Mouse (Mus musculus) kidney, adult 8-10 months (tissue): Measurements from ENCODE around the gene Dnajb6.
A peak's percentile ranks its signal among the peaks of the same experiment; 100 is the strongest.
"Not testable (repeated sequence)": the region's sequence is repeated elsewhere in the genome, so short reads cannot be mapped to it uniquely, and the experiment has no call there.

Experiments
- DNase-seq, 2 experiments: peaks; one replicate each; pipeline ENCODE4 v3.0.0; 2022

Gene Dnajb6

GRCm38 (mm10) chr5:29772038-29772437 is 36.5 kb downstream of the Dnajb6 start:
- no peak for DNase-seq

GRCm38 (mm10) chr5:29772651-29773330 is 37.3 kb downstream of the Dnajb6 start:
- no peak for DNase-seq

- peak; percentile 9 to 19 for DNase-seq
These were observed 38.1 kb downstream of the Dnajb6 start for GRCm38 (mm10) chr5:29773460-29774150.

- DNase-seq = no peak
These were observed 39.9 kb downstream of the Dnajb6 start for GRCm38 (mm10) chr5:29775437-29775836.

- DNase-seq = no peak
These were observed 42.5 kb downstream of the Dnajb6 start for GRCm38 (mm10) chr5:29778029-29778428.

GRCm38 (mm10) chr5:29779733-29780132 is 44.2 kb downstream of the Dnajb6 start:
- not testable (repeated sequence) for DNase-seq

- DNase-seq = no peak
These were observed 46.8 kb downstream of the Dnajb6 start for GRCm38 (mm10) chr5:29782261-29782660.

- DNase-seq = not testable (repeated sequence)
These were observed 49.4 kb downstream of the Dnajb6 start for GRCm38 (mm10) chr5:29784906-29785305.

- not testable (repeated sequence) for DNase-seq
These were observed 50.5 kb downstream of the Dnajb6 start for GRCm38 (mm10) chr5:29785953-29786352.

- DNase-seq = not testable (repeated sequence)
These were observed 59.4 kb downstream of the Dnajb6 start for GRCm38 (mm10) chr5:29794933-29795332.

GRCm38 (mm10) chr5:29808940-29809339 is 73.5 kb downstream of the Dnajb6 start:
- no peak for DNase-seq

GRCm38 (mm10) chr5:29811377-29811921 is 76.0 kb downstream of the Dnajb6 start:
- not testable (repeated sequence) for DNase-seq

- DNase-seq = no peak
These were observed 81.2 kb downstream of the Dnajb6 start for GRCm38 (mm10) chr5:29816523-29817242.

GRCm38 (mm10) chr5:29817400-29817799 is 81.9 kb downstream of the Dnajb6 start:
- no peak for DNase-seq

GRCm38 (mm10) chr5:29818287-29818686 is 82.8 kb downstream of the Dnajb6 start:
- no peak for DNase-seq

- peak; percentile 2 to 13 for DNase-seq
These were observed 89.3 kb downstream of the Dnajb6 start for GRCm38 (mm10) chr5:29824796-29825195.

- peak; percentile 15 to 23 for DNase-seq
These were observed 91.3 kb downstream of the Dnajb6 start for GRCm38 (mm10) chr5:29826780-29827179.

- peak; percentile 18 to 26 for DNase-seq
These were observed 107.1 kb downstream of the Dnajb6 start for GRCm38 (mm10) chr5:29842444-29843166.

- peak; percentile 7 to 30 for DNase-seq
These were observed 109.5 kb downstream of the Dnajb6 start for GRCm38 (mm10) chr5:29845038-29845437.

- no peak for DNase-seq
These were observed 112.0 kb downstream of the Dnajb6 start for GRCm38 (mm10) chr5:29847494-29847893.

GRCm38 (mm10) chr5:29848091-29848490 is 112.6 kb downstream of the Dnajb6 start:
- DNase-seq = no peak

GRCm38 (mm10) chr5:29852376-29852775 is 116.9 kb downstream of the Dnajb6 start:
- no peak for DNase-seq

- no peak for DNase-seq
These were observed 117.5 kb downstream of the Dnajb6 start for GRCm38 (mm10) chr5:29853035-29853434.
